Mouse (Mus musculus): ENCODE measurements around the gene Selenow. TPM values are rescaled to one million over a fixed set of nuclear protein-coding genes. Genes with fewer than 3 reads are reported as not detected.

Selenow gene
- polyA plus RNA-seq, 1 experiment from 2014 or later = 988 TPM

DNA sequence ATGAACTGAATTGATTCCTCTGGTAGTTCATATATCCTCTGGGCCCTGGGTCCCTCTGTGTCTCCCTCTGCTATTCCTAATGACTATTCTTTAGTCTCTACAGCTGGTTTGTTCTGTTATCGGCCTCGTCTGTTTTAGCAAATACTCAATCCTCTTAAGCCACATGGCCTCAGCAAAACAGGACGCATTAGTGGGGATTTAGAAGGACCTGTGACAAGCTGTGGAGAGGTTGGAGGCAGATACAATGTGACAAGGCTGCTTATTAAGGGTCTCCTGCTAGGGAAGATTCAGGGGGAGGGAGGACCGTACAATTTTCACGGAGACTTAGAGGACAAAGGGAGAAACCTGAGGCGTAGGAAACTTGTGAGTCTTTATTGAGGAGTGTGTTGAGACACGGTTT, 16.3 kb downstream of the Selenow start:
- Histone ChIP-seq H3K4me1 (replicated peaks; ENCODE audit: control insufficient read depth, insufficient read depth, low read length) (no peaks in the 10 kb centered on the region), H3K9me3 (ENCODE audit: control insufficient read depth, low read length) (no peaks in the 10 kb centered on the region), H3K27me3 (ENCODE audit: control insufficient read depth, insufficient read depth, low read length) (no peaks in the 10 kb centered on the region), H3K4me2 (replicated peaks; ENCODE audit: low read depth, low read length) (no peak overlapping the region), H3K36me3 (ENCODE audit: control insufficient read depth, insufficient read depth, low read length) (no peaks in the 10 kb centered on the region), H3K27ac (ENCODE audit: low read depth, low read length) (no peak overlapping the region), H3K9ac (ENCODE audit: low read depth, low read length) (no peak overlapping the region), H3K4me3 (ENCODE audit: low read depth, low read length) (no peak overlapping the region)
- 85% methylated on average over 7 of the region's 7 CpGs for WGBS
- ATAC-seq (ENCODE audit: low FRiP score) (no peak), DNase-seq (ENCODE audit: low spot score) (no peak)

DNA sequence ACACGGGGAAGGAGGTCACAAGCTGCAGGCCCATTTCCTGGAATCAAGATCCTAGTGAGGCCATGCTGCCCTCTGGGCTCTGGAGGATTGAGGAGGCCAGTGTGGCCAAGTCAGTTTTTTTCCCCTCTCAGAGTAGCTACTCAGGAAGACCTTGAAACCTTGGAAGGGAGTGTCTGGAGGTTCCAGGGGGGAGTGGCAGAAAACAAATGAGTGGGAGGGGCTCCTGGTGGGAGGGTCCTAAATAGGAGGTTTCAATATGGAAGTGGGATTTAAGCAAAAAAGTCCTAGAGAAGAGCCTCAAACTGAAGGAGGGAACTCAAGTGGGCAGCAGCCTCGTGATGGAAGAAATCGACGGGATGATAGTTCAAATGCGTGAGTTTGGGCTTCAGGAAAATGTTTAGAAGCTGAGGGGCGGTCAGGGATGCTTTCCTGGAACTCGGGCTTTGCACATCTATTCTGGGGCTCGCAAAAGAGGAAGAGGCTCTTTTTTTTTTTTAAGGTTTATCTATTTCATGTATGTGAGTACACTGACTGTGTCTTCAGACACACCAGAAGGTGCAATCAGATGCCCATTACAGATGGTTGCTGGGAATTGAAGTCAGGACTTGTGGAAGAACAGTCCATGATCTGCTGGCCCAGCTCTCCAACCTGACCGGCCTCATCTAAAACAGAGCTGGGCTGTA, 20.7 kb downstream of the Selenow start:
- Histone ChIP-seq H3K9me3 (ENCODE audit: control insufficient read depth, low read length) (no peaks in the 10 kb centered on the region), H3K4me2 (replicated peaks; ENCODE audit: low read depth, low read length) (no peak overlapping the region), H3K27me3 (ENCODE audit: control insufficient read depth, insufficient read depth, low read length) (no peaks in the 10 kb centered on the region), H3K4me1 (replicated peaks; ENCODE audit: control insufficient read depth, insufficient read depth, low read length) (no peaks in the 10 kb centered on the region), H3K27ac (ENCODE audit: low read depth, low read length) (no peak overlapping the region), H3K36me3 (ENCODE audit: control insufficient read depth, insufficient read depth, low read length) (no peaks in the 10 kb centered on the region), H3K9ac (ENCODE audit: low read depth, low read length) (no peak overlapping the region), H3K4me3 (ENCODE audit: low read depth, low read length) (no peak overlapping the region)
- WGBS = 81% methylated on average over 9 of the region's 9 CpGs
- ATAC-seq (ENCODE audit: low FRiP score) (no peak), DNase-seq (ENCODE audit: low spot score) (no peak)

DNA sequence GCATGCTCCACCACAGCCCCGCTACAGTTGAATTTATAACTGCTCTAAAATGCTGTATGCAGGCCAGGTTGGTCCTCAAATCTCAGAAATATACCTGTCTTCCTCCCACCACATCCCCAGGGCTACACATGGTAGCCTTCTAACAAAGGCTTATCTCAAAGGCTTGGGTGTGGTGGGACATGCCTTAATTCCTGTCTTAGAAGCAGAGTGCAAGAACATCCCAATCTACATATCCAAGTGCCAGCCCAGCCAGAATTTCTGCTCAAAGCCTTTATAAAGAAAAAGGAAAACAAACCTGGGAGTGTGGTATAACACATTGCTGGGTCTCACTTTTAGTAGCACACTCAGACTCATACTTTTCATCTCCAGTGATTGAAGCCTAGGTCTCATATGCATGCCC, 28.0 kb downstream of the Selenow start:
- Histone ChIP-seq H3K4me2 (replicated peaks; ENCODE audit: low read depth, low read length) (no peak overlapping the region), H3K27ac (ENCODE audit: low read depth, low read length) (no peak overlapping the region), H3K9me3 (ENCODE audit: control insufficient read depth, low read length) (no peaks in the 10 kb centered on the region), H3K36me3 (ENCODE audit: control insufficient read depth, insufficient read depth, low read length) (no peaks in the 10 kb centered on the region), H3K4me3 (ENCODE audit: low read depth, low read length) (no peak overlapping the region), H3K4me1 (replicated peaks; ENCODE audit: control insufficient read depth, insufficient read depth, low read length) (no peaks in the 10 kb centered on the region), H3K9ac (ENCODE audit: low read depth, low read length) (no peak overlapping the region), H3K27me3 (ENCODE audit: control insufficient read depth, insufficient read depth, low read length) (no peaks in the 10 kb centered on the region)
- no peak for ATAC-seq (ENCODE audit: low FRiP score)
- 92% methylated on average over 1 of the region's 1 CpGs for WGBS
- DNase-seq (ENCODE audit: low spot score) = no peak

DNA sequence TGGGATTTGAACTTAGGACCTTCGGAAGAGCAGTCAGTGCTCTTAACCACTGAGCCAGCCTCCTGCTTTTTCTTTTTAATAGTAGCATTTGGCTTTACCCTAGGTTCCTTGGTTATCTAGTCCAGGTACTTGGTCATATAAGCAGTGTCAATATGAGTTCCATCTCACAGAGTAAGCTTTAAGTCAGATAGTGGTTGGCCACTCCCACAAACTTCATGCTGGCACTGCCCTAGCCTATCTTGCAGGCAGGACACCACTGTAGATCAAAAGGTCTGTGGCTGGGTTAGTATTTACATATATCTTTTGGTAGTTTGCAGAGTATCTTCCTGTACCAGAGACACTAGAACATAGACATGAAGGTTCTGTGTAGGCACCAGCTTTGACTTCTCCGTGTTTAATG, 38.1 kb downstream of the Selenow start:
- no peak overlapping the region for H3K27ac ChIP-seq (ENCODE audit: low read depth, low read length)
- WGBS = 86% methylated on average over 2 of the region's 2 CpGs
- no peaks in the 10 kb centered on the region for H3K27me3 ChIP-seq (ENCODE audit: control insufficient read depth, insufficient read depth, low read length)
- no peak for DNase-seq (ENCODE audit: low spot score)
- H3K4me3 ChIP-seq (ENCODE audit: low read depth, low read length) = no peak overlapping the region
- no peaks in the 10 kb centered on the region for H3K36me3 ChIP-seq (ENCODE audit: control insufficient read depth, insufficient read depth, low read length)
- H3K4me2 ChIP-seq (replicated peaks; ENCODE audit: low read depth, low read length) = no peak overlapping the region
- H3K9me3 ChIP-seq (ENCODE audit: control insufficient read depth, low read length) = no peaks in the 10 kb centered on the region
- H3K9ac ChIP-seq (ENCODE audit: low read depth, low read length) = no peak overlapping the region
- no peak for ATAC-seq (ENCODE audit: low FRiP score)
- no peaks in the 10 kb centered on the region for H3K4me1 ChIP-seq (replicated peaks; ENCODE audit: control insufficient read depth, insufficient read depth, low read length)

DNA sequence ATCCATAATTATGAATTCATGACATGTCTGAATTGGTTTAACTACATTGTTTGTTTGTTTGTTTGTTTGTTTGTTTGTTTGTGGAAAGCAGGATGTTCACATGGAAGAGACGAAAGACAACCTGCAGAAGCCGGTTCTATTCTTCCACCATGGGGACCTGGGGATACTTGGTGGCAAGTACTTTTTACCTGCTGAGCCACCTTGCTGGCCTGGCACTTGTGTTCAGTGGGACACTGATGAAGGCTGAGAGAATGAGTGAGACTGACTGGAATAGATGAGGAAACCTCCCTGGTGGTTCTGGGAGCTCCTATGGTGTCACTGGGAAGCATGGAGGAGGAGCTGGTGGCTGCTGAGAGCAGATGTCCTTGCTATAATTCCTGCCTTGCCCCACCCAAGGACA, 39.9 kb downstream of the Selenow start, which contains the start of gene Crxos:
Crxos (plus strand) TSS at position 301 of the 400 bp plus-strand sequence.
- Histone ChIP-seq H3K27me3 (ENCODE audit: control insufficient read depth, insufficient read depth, low read length) (no peaks in the 10 kb centered on the region), H3K9me3 (ENCODE audit: control insufficient read depth, low read length) (no peaks in the 10 kb centered on the region), H3K36me3 (ENCODE audit: control insufficient read depth, insufficient read depth, low read length) (no peaks in the 10 kb centered on the region), H3K4me1 (replicated peaks; ENCODE audit: control insufficient read depth, insufficient read depth, low read length) (no peaks in the 10 kb centered on the region), H3K27ac (ENCODE audit: low read depth, low read length) (no peak within 1 kb of the TSS), H3K4me3 (ENCODE audit: low read depth, low read length) (no peak within 1 kb of the TSS), H3K4me2 (replicated peaks; ENCODE audit: low read depth, low read length) (no peak within 1 kb of the TSS), H3K9ac (ENCODE audit: low read depth, low read length) (no peak within 1 kb of the TSS)
- DNase-seq (ENCODE audit: low spot score) = no peak
- ATAC-seq (ENCODE audit: low FRiP score) = no peak
- 90% methylated on average over 2 of the region's 2 CpGs for WGBS

DNA sequence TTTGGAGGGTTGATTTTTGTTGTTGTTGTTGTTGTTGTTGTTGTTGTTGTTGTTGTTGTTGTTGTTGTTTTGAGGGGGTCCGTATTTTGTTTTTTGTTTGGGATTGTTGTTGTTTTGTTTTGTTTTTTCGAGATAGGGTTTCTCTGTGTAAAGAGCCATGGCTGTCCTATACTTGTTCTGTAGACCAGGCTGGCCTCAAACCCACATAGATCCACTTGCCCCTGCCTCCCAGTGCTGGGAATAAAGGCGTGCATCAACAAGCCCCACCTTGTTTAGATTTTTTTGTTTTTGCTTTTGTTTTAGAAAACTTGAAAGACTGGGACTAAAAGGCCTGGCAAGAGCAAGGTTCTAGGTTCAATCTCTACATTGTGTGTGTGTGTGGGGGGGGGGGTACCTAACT, 40.4 kb downstream of the Selenow start:
- Histone ChIP-seq H3K27ac (ENCODE audit: low read depth, low read length) (no peak overlapping the region), H3K36me3 (ENCODE audit: control insufficient read depth, insufficient read depth, low read length) (no peaks in the 10 kb centered on the region), H3K4me3 (ENCODE audit: low read depth, low read length) (no peak overlapping the region), H3K4me2 (replicated peaks; ENCODE audit: low read depth, low read length) (no peak overlapping the region), H3K9me3 (ENCODE audit: control insufficient read depth, low read length) (no peaks in the 10 kb centered on the region), H3K9ac (ENCODE audit: low read depth, low read length) (no peak overlapping the region), H3K4me1 (replicated peaks; ENCODE audit: control insufficient read depth, insufficient read depth, low read length) (no peaks in the 10 kb centered on the region), H3K27me3 (ENCODE audit: control insufficient read depth, insufficient read depth, low read length) (no peaks in the 10 kb centered on the region)
- 78% methylated on average over 3 of the region's 3 CpGs for WGBS
- DNase-seq (ENCODE audit: low spot score) (no peak), ATAC-seq (ENCODE audit: low FRiP score) (no peak)

DNA sequence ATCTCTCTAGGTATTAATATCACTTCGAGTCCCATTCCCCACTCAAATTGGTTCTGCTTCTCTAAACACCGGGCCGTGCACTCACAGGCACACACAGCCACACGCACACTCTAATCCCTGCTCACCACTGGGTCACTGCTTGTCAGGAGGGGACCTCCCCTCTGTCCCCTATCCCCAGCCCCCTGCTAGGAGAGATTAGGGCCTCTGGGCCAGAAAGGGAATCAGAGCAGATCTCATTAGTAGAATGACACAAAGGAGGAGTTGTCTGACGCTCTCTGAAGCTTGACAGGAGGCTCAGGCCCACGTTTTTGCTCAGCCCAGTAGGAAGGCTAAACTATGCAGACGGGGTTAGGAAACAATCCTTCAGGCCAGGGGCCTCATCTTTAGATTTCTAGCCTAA, 40.8 kb downstream of the Selenow start:
- Histone ChIP-seq H3K27me3 (ENCODE audit: control insufficient read depth, insufficient read depth, low read length) (no peaks in the 10 kb centered on the region), H3K4me3 (ENCODE audit: low read depth, low read length) (no peak overlapping the region), H3K9me3 (ENCODE audit: control insufficient read depth, low read length) (no peaks in the 10 kb centered on the region), H3K4me2 (replicated peaks; ENCODE audit: low read depth, low read length) (no peak overlapping the region), H3K27ac (ENCODE audit: low read depth, low read length) (no peak overlapping the region), H3K36me3 (ENCODE audit: control insufficient read depth, insufficient read depth, low read length) (no peaks in the 10 kb centered on the region), H3K4me1 (replicated peaks; ENCODE audit: control insufficient read depth, insufficient read depth, low read length) (no peaks in the 10 kb centered on the region), H3K9ac (ENCODE audit: low read depth, low read length) (no peak overlapping the region)
- DNase-seq (ENCODE audit: low spot score) = peak; percentile 6
- 14% methylated on average over 7 of the region's 7 CpGs for WGBS
- peak; percentile 56; the same call in 1 of the 2 replicates for ATAC-seq (ENCODE audit: low FRiP score)

DNA sequence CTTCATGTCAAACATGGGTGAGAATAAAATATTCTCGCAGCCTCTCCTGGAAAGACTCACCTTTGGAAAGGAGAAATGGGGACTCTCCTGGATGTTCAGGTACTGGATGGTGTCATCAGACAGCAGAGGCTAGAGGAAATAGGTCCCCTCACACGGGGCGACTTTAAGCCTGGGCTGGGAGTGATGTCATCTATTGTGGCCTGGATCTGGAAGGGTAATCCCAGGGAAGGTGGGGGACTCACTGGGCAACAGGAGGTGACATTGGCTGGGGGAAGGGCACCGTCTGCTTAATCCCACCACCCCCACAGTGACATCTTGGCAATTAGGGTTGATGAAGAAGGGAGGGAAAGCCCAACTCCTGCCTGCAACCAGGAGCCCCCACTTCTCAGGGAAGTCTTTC, 42.4 kb downstream of the Selenow start, which contains the start of gene Crx:
Crx (minus strand) TSS at position 213 of the 400 bp plus-strand sequence.
- Histone ChIP-seq H3K9ac (ENCODE audit: low read depth, low read length) (no peak within 1 kb of the TSS), H3K36me3 (ENCODE audit: control insufficient read depth, insufficient read depth, low read length) (no peaks in the 10 kb centered on the region), H3K9me3 (ENCODE audit: control insufficient read depth, low read length) (no peaks in the 10 kb centered on the region), H3K4me3 (ENCODE audit: low read depth, low read length) (no peak within 1 kb of the TSS), H3K4me1 (replicated peaks; ENCODE audit: control insufficient read depth, insufficient read depth, low read length) (no peaks in the 10 kb centered on the region), H3K4me2 (replicated peaks; ENCODE audit: low read depth, low read length) (no peak within 1 kb of the TSS), H3K27me3 (ENCODE audit: control insufficient read depth, insufficient read depth, low read length) (no peaks in the 10 kb centered on the region), H3K27ac (ENCODE audit: low read depth, low read length) (no peak within 1 kb of the TSS)
- 44% methylated on average over 4 of the region's 4 CpGs for WGBS
- ATAC-seq (ENCODE audit: low FRiP score) = no peak
- no peak for DNase-seq (ENCODE audit: low spot score)
